Mouse (Mus musculus): ENCODE measurements at regions not wholly inside any gene's neighbourhood (a gene's known extent, or its start where the extent isn't known, plus 50 kb on each side); places are given as distances from the start of the nearest gene placed in this dataset.

- no peak for DNase-seq
These were observed 452.4 kb upstream of the Got2 start for GRCm38 (mm10) chr8:96340702-96341101.

GRCm38 (mm10) chr8:96318367-96318766, 430.0 kb upstream of the Got2 start:
- no peak for DNase-seq

GRCm38 (mm10) chr8:96308989-96309718, 420.8 kb upstream of the Got2 start:
- no peak for DNase-seq

GRCm38 (mm10) chr8:96296643-96297042, 408.3 kb upstream of the Got2 start:
- DNase-seq, result no peak

GRCm38 (mm10) chr8:96290740-96291139, 402.4 kb upstream of the Got2 start:
- no peak for DNase-seq

- DNase-seq, result no peak
These were observed 401.2 kb upstream of the Got2 start for GRCm38 (mm10) chr8:96289519-96289918.

GRCm38 (mm10) chr8:96288525-96288924, 400.2 kb upstream of the Got2 start:
- no peak for DNase-seq

GRCm38 (mm10) chr8:96277479-96278138, 389.3 kb upstream of the Got2 start:
- no peak for DNase-seq

- DNase-seq, result no peak
These were observed 388.7 kb upstream of the Got2 start for GRCm38 (mm10) chr8:96277058-96277457.

- no peak for DNase-seq
These were observed 367.9 kb upstream of the Got2 start for GRCm38 (mm10) chr8:96256294-96256693.

- DNase-seq, result no peak
These were observed 367.5 kb upstream of the Got2 start for GRCm38 (mm10) chr8:96255811-96256210.

- peak; percentile 3 to 9 for DNase-seq
These were observed 357.7 kb upstream of the Got2 start for GRCm38 (mm10) chr8:96246017-96246416.

- DNase-seq, result no peak
These were observed 356.3 kb upstream of the Got2 start for GRCm38 (mm10) chr8:96244549-96245152.

- DNase-seq, result no peak
These were observed 350.1 kb upstream of the Got2 start for GRCm38 (mm10) chr8:96238406-96238805.

GRCm38 (mm10) chr8:96237940-96238339, 349.6 kb upstream of the Got2 start:
- no peak for DNase-seq

- DNase-seq, result peak; percentile 20 to 43
These were observed 342.1 kb upstream of the Got2 start for GRCm38 (mm10) chr8:96230412-96230811.
